Mouse (Mus musculus) small intestine, adult 2 months (tissue): ENCODE measurements around the gene Gtdc1. TPM values are rescaled to one million over a fixed set of nuclear protein-coding genes. Genes with fewer than 3 reads are reported as not detected.

Experiments
- H3K27ac ChIP-seq: fragments of 200-500 bp; 2 replicates; pipeline ENCODE4 v1.5.1; 2012; ENCODE audit warnings: low read depth, low read length, control low read depth, inconsistent platforms; ENCODE audit not compliant: insufficient read depth
- H3K27me3 ChIP-seq: fragments of 200-500 bp; 2 replicates; pipeline ENCODE4 v1.6.1; 2012; ENCODE audit warnings: mild to moderate bottlenecking, moderate library complexity, low read length, inconsistent platforms; ENCODE audit not compliant: control insufficient read depth, insufficient read depth
- H3K36me3 ChIP-seq: fragments of 200-500 bp; 2 replicates; pipeline ENCODE4 v1.6.1; 2012; ENCODE audit warnings: mild to moderate bottlenecking, low read length, control low read depth, inconsistent platforms; ENCODE audit not compliant: control insufficient read depth, insufficient read depth
- H3K4me1 ChIP-seq: fragments of 200-500 bp; 2 replicates; pipeline ENCODE4 v1.6.1; 2012; ENCODE audit warnings: low read length, inconsistent platforms, mixed read lengths; ENCODE audit not compliant: control insufficient read depth, insufficient read depth, insufficient read length
- H3K4me3 ChIP-seq: fragments of 200-500 bp; 2 replicates; pipeline ENCODE4 v1.5.1; 2012; ENCODE audit warnings: low read depth, mild to moderate bottlenecking, control low read depth, inconsistent platforms, low read length, moderate library complexity
- CTCF ChIP-seq: fragments of 200-500 bp; IDR thresholded peaks from 2 replicates; pipeline ENCODE4 v1.5.1; 2012; ENCODE audit warnings: low read depth, mild to moderate bottlenecking, control low read depth, inconsistent platforms, low read length, moderate library complexity, mixed read lengths; ENCODE audit not compliant: insufficient replicate concordance, insufficient read length; ENCODE audit errors: extremely low read depth
- POLR2A ChIP-seq: fragments of 200-500 bp; IDR thresholded peaks from 2 replicates; pipeline ENCODE4 v1.6.1; 2012; ENCODE audit warnings: low read depth, mild to moderate bottlenecking, control low read depth, inconsistent platforms, low read length, moderate library complexity
- WGBS: fragments of 180-500 bp; shearing (Covaris S2); methylation state at CpG from one replicate; pipeline ENCODE4 v1.1.7; 2018; 5-methylcytosine and 5-hydroxymethylcytosine counted together
- polyA plus RNA-seq: library from polyadenylated mRNA; depleted of rRNA; stranded (reverse); fragments of >200 nt; gene quantifications from 2 replicates; pipeline ENCODE4 v1.2.3, GENCODE M21; 2012

Gene Gtdc1
- polyA plus RNA-seq, 1 experiment, result 1.9 TPM

GRCm38 (mm10) chr2:44540881-44541280 lies 386.6 kb downstream of the Gtdc1 start:
- TF ChIP-seq CTCF, result no peak
- no peak for TF ChIP-seq POLR2A
- Histone ChIP-seq H3K27ac (no peak overlapping the region), H3K36me3 (no peaks in the 10 kb centered on the region), H3K27me3 (no peaks in the 10 kb centered on the region), H3K4me3 (no peak overlapping the region), H3K4me1 (no peaks in the 10 kb centered on the region)
- 80% methylated on average over 6 of the region's 6 CpGs for WGBS

DNA sequence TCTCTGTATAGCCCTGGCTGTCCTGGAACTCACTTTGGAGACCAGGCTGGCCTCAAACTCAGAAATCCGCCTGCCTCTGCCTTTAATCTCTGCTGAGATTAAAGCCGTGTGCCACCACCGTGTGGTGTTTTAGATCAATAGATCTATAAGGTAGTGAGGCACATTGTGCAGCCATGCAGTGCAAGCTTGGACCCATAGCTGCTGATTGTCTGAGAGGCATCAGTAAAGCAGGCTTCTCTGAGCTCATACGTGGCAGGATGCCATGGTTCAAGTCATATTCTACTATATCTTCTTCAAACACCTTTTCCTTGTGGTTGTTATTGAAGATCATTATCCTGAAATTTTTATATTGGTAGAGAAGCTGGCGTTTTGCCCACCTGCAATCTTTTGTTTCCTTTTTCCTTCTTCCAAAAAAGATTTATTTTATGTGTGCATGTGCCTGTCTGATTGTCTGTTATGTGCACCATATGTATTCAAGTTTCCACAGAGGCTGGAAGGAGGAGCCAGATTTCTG lies 388.3 kb downstream of the Gtdc1 start:
- TF ChIP-seq POLR2A (no peak), CTCF (no peak)
- no peaks in the 10 kb centered on the region for H3K36me3 ChIP-seq
- H3K4me3 ChIP-seq, result no peak overlapping the region
- no peaks in the 10 kb centered on the region for H3K4me1 ChIP-seq
- 62% methylated on average over 5 of the region's 5 CpGs for WGBS
- H3K27me3 ChIP-seq, result no peaks in the 10 kb centered on the region
- no peak overlapping the region for H3K27ac ChIP-seq

DNA sequence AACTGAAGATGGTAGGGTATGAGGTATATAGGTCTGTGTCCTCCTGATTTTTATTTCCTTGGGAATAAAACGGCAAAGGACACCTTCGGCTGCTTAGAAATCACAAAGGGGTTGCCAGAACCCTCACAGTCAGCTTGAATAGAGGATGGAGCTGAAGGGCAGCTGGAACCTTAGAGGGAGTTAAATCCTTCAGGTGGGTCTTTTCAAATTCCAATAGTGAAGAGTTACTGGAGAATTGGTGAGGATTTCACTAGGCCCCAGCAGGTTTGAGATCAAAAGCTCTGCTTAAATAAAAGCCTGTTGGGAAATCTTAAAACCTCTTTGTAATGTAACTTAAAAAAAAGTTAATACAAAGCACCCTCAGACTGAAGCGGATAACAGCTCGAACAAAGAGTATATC lies 389.3 kb downstream of the Gtdc1 start:
- Histone ChIP-seq H3K4me1 (no peaks in the 10 kb centered on the region), H3K27ac (no peak overlapping the region), H3K4me3 (no peak overlapping the region), H3K27me3 (no peaks in the 10 kb centered on the region), H3K36me3 (no peaks in the 10 kb centered on the region)
- 89% methylated on average over 4 of the region's 4 CpGs for WGBS
- no peak for TF ChIP-seq POLR2A
- TF ChIP-seq CTCF, result no peak

GRCm38 (mm10) chr2:44535760-44536159 lies 391.7 kb downstream of the Gtdc1 start:
- Histone ChIP-seq H3K27me3 (no peaks in the 10 kb centered on the region), H3K4me1 (no peaks in the 10 kb centered on the region), H3K4me3 (no peak overlapping the region), H3K27ac (no peak overlapping the region), H3K36me3 (no peaks in the 10 kb centered on the region)
- no peak for TF ChIP-seq CTCF
- no peak for TF ChIP-seq POLR2A
- 91% methylated on average over 11 of the region's 11 CpGs for WGBS

DNA sequence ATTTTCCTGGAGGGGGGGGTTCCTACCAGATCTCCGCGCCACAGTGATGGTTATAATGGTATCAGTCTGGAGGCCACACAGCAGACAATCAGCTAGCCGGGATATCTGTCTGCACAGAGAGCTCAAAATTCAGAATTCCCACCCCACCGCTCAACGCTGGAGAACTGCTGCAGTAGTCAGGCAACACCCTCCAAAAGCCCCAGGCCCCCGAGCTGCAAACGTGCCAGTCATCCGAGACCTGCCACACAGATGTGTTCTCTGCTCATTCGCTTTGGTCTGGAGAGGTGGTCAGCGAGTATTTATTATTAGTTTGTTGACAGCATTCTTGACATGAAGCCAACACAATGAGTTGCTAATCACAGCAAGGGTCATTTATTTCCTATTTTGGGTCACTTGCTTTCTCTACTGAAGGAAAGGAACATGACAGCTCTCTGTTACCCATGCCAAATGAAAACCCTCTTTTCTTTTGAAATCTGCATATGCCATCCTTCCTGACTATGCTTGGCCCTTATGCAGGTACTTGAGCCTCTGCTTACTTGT lies 392.3 kb downstream of the Gtdc1 start:
- no peak overlapping the region for H3K4me3 ChIP-seq
- no peaks in the 10 kb centered on the region for H3K36me3 ChIP-seq
- H3K27me3 ChIP-seq, result no peaks in the 10 kb centered on the region
- no peaks in the 10 kb centered on the region for H3K4me1 ChIP-seq
- TF ChIP-seq CTCF, result no peak
- no peak for TF ChIP-seq POLR2A
- H3K27ac ChIP-seq, result no peak overlapping the region
- 90% methylated on average over 10 of the region's 10 CpGs for WGBS

- TF ChIP-seq CTCF (no peak), POLR2A (no peak)
- Histone ChIP-seq H3K27ac (no peak overlapping the region), H3K36me3 (no peaks in the 10 kb centered on the region), H3K4me1 (no peaks in the 10 kb centered on the region), H3K27me3 (no peaks in the 10 kb centered on the region), H3K4me3 (no peak overlapping the region)
- 29% methylated on average over 6 of the region's 6 CpGs for WGBS
These were observed 401.1 kb downstream of the Gtdc1 start for GRCm38 (mm10) chr2:44526110-44527032.
